Mouse (Mus musculus): Measurements from ENCODE around the gene Smpd1. TPM values are rescaled to one million over a fixed set of nuclear protein-coding genes. Genes with fewer than 3 reads are reported as not detected.

The Smpd1 gene
- 17.9 and 22.2 TPM in 2 replicates for total RNA-seq (2012; rRNA removed)
- polyA plus RNA-seq (2012; ENCODE audit: insufficient read depth in 1 of 2, insufficient read length in 2 of 2, low read depth in 1 of 2, low replicate concordance in 2 of 2, missing spikeins in 1 of 2): 10 to 100 TPM; 32.3 to 98.7 TPM

GRCm38 (mm10) chr7:105554212-105554942 lies at the start of gene Smpd1:
TSS of gene Smpd1 (plus strand) at chr7:105554360.
- DNase-seq (ENCODE audit: low read depth, low spot score): peak; percentile 95
- Histone ChIP-seq H3K4me3 (ENCODE audit: control insufficient read depth in 1 of 2, insufficient read depth in 1 of 2, low read depth in 2 of 2, low read length in 2 of 2) (peak within 1 kb of the TSS; percentile 74 to 95), H3K79me2 (ENCODE audit: control insufficient read depth, insufficient read depth, low read length, poor library complexity) (no peaks in the 10 kb centered on the region; the same call in 1 of the 2 replicates), H3K27ac (ENCODE audit: control insufficient read depth, low read depth, low read length) (peak within 1 kb of the TSS; percentile 62), H3K36me3 (ENCODE audit: control insufficient read depth in 1 of 2, insufficient read depth in 2 of 2, low read length in 2 of 2) (no peaks in the 10 kb centered on the region), H3K27me3 (ENCODE audit: control insufficient read depth in 1 of 2, insufficient read depth in 2 of 2, low read length in 2 of 2) (no peaks in the 10 kb centered on the region), H3K9me3 (replicated peaks; ENCODE audit: insufficient read depth, low read length) (no peaks in the 10 kb centered on the region), H3K4me1 (ENCODE audit: control insufficient read depth in 1 of 2, insufficient read depth in 2 of 2, low read length in 2 of 2) (peaks cover 0 to 3% of the 10 kb centered on the region in 2 experiments; a peak in 2 of 4 replicates), H3K9ac (ENCODE audit: control insufficient read depth, low read depth, low read length, poor library complexity, severe bottlenecking) (peak within 1 kb of the TSS; percentile 75)
- TF ChIP-seq MYC (IDR thresholded peaks at IDR 0.05; ENCODE audit: low read depth, low read length): no peak
- no peak for TF ChIP-seq SMC3 (IDR thresholded peaks at IDR 0.05; ENCODE audit: low read depth, low read length)
- TF ChIP-seq MAZ (IDR thresholded peaks at IDR 0.05; ENCODE audit: low read depth, low read length): no peak
- TF ChIP-seq POLR2A (IDR thresholded peaks at IDR 0.05; ENCODE audit: control insufficient read depth in 1 of 2, insufficient read depth in 1 of 2, low read depth in 1 of 2, low read length in 2 of 2, poor library complexity in 1 of 2): peak; percentile 72 to 75
- no peak for TF ChIP-seq BHLHE40 (IDR thresholded peaks at IDR 0.05; ENCODE audit: borderline replicate concordance, low read depth, low read length)
- no peak for TF ChIP-seq CHD1 (IDR thresholded peaks at IDR 0.05; ENCODE audit: low read depth, low read length)
- TF ChIP-seq ZNF384 (IDR thresholded peaks at IDR 0.05; ENCODE audit: low read depth, low read length): no peak; the same call in 1 of the 2 replicates
- TF ChIP-seq CTCF (IDR thresholded peaks at IDR 0.05 in 2 of 3, conservative IDR thresholded peaks at IDR 0.05 in 1 of 3; ENCODE audit: control insufficient read depth in 1 of 3, insufficient read depth in 1 of 3, low read depth in 2 of 3, low read length in 3 of 3, poor library complexity in 1 of 3, severe bottlenecking in 1 of 3): no peak
- no peak for TF ChIP-seq ZC3H11A (IDR thresholded peaks at IDR 0.05; ENCODE audit: low read depth, low read length)
- 0 out of 2 replicates have a peak, but pooled peaks have one; percentile 15 for TF ChIP-seq MXI1 (IDR thresholded peaks at IDR 0.05; ENCODE audit: low read depth, low read length)
- no peak for TF ChIP-seq RCOR1 (IDR thresholded peaks at IDR 0.05; ENCODE audit: low read depth, low read length)
- peak; percentile 53 for TF ChIP-seq TBP (IDR thresholded peaks at IDR 0.05; ENCODE audit: low read depth, low read length)
- TF ChIP-seq EP300 (IDR thresholded peaks at IDR 0.05; ENCODE audit: low read depth in 1 of 2, low read length in 2 of 2): peak; percentile 49 to 76; a peak in 3 of 4 replicates
- TF ChIP-seq E2F4 (IDR thresholded peaks at IDR 0.05; ENCODE audit: borderline replicate concordance, low read depth, low read length): no peak
- 0 out of 2 replicates have a peak, but pooled peaks have one; percentile 11 for TF ChIP-seq NRF1 (IDR thresholded peaks at IDR 0.05; ENCODE audit: insufficient read depth, low read depth, low read length, poor library complexity, severe bottlenecking)
- TF ChIP-seq RAD21 (IDR thresholded peaks at IDR 0.05; ENCODE audit: low read depth, low read length): no peak
- peak; percentile 52 for TF ChIP-seq ELF1 (IDR thresholded peaks at IDR 0.05; ENCODE audit: low read depth, low read length)
- TF ChIP-seq JUND (IDR thresholded peaks at IDR 0.05; ENCODE audit: low read depth, low read length): no peak
- TF ChIP-seq ZMIZ1 (IDR thresholded peaks at IDR 0.05; ENCODE audit: low read depth, low read length): peak; percentile 60; the same call in 1 of the 2 replicates
- TF ChIP-seq NELFE (IDR thresholded peaks at IDR 0.05; ENCODE audit: low read depth, low read length): peak; percentile 64
- no peak; the same call in 1 of the 2 replicates for TF ChIP-seq GABPA (IDR thresholded peaks at IDR 0.05; ENCODE audit: low read depth, low read length)
- TF ChIP-seq MAFK (IDR thresholded peaks at IDR 0.05; ENCODE audit: borderline replicate concordance, low read depth, low read length): no peak
- peak; percentile 23; the same call in 1 of the 2 replicates for TF ChIP-seq CHD2 (IDR thresholded peaks at IDR 0.05; ENCODE audit: low read length)
- no peak for TF ChIP-seq POLR2AphosphoS2 (IDR thresholded peaks at IDR 0.05; ENCODE audit: low read length)
- no peak for TF ChIP-seq ZKSCAN1 (IDR thresholded peaks at IDR 0.05; ENCODE audit: low read depth, low read length)
- no peak for TF ChIP-seq POLR2AphosphoS5 (IDR thresholded peaks at IDR 0.05; ENCODE audit: borderline replicate concordance, low read depth, low read length)
- TF ChIP-seq ETS1 (IDR thresholded peaks at IDR 0.05; ENCODE audit: low read depth, low read length): peak; percentile 70
- TF ChIP-seq KAT2A (conservative IDR thresholded peaks at IDR 0.05; ENCODE audit: low read depth, low read length): no peak
- no peak; the same call in 1 of the 2 replicates for TF ChIP-seq USF1 (IDR thresholded peaks at IDR 0.05; ENCODE audit: low read depth, low read length)
- peak; percentile 66 for TF ChIP-seq TAL1 (IDR thresholded peaks at IDR 0.05; ENCODE audit: low read length)
- 0 out of 2 replicates have a peak, but pooled peaks have one; percentile 40 for TF ChIP-seq MAX (IDR thresholded peaks at IDR 0.05; ENCODE audit: low read length)
- peak; percentile 68 for TF ChIP-seq HCFC1 (IDR thresholded peaks at IDR 0.05; ENCODE audit: low read depth, low read length)
- TF ChIP-seq GATA1 (IDR thresholded peaks at IDR 0.05; ENCODE audit: low read depth, low read length): 0 out of 2 replicates have a peak, but pooled peaks have one; percentile 10
- no peak for TF ChIP-seq UBTF (IDR thresholded peaks at IDR 0.05; ENCODE audit: borderline replicate concordance, insufficient read depth, low read depth, low read length)
- peak; percentile 74 for TF ChIP-seq TCF12 (IDR thresholded peaks at IDR 0.05; ENCODE audit: low read depth, low read length)
- TF ChIP-seq MYB (IDR thresholded peaks at IDR 0.05; ENCODE audit: low read depth, low read length): no peak

Data from MEL (cell line).